Mouse (Mus musculus): ENCODE measurements at regions not wholly inside any gene's neighbourhood (a gene's known extent, or its start where the extent isn't known, plus 50 kb on each side); places are given as distances from the start of the nearest gene placed in this dataset.

DNA sequence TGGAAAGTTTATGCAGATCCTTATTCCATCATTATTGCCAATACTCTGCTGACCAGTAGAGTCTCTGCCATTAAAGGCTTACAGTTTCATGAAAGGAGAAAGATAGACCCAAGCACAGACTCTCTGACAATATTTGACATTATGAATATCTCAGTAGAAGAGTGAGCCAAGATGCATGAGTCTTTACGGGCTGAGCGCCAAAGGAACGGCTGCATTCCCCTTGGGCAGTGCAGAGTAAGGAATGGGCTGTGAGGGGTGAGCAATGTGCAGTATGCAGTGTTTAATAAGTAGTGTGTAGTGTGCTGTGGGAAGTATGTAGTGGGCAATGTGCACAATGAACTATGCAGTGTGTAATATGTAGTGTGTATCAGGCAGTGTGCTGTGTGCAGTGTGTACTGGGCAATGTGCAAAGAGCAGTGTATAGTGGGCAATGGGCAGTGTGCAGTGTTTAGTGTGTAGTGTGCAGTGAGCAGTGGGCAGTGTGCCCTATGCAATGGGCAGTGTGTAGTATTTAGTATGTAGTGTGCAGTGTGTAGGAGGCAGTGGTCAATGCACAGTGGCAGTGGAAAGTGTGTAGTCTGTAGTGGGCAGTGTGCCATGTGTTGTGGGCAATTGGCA lies 671.8 kb downstream of the 5730522E02Rik start:
- no peak for ATAC-seq (replicated peaks in 1 of 2; ENCODE audit: insufficient read depth in 1 of 2, low FRiP score in 2 of 2, low TSS enrichment in 1 of 2, low read depth in 1 of 2, poor library complexity in 2 of 2, severe bottlenecking in 2 of 2)

DNA sequence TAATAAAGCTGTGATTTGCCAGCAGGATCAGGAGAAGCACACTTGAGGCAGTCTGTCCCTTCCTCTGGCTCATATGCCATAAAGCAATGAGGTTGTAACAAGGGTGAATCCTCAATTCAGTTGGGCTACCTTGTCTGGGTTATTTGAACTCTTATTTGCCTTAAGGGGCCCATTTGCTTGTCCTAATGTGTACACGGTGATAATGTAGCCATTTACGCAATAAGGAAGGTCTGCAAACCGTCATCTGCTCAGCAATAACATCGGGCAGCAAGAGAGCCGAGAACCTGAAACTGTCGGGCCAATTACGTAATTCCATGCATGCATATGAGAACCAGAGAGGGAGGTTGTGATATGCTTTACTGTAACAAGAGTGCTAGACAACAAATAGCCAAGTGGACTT lies 674.5 kb downstream of the 5730522E02Rik start:
- ATAC-seq (replicated peaks in 1 of 2; ENCODE audit: insufficient read depth in 1 of 2, low FRiP score in 2 of 2, low TSS enrichment in 1 of 2, low read depth in 1 of 2, poor library complexity in 2 of 2, severe bottlenecking in 2 of 2): no peak

DNA sequence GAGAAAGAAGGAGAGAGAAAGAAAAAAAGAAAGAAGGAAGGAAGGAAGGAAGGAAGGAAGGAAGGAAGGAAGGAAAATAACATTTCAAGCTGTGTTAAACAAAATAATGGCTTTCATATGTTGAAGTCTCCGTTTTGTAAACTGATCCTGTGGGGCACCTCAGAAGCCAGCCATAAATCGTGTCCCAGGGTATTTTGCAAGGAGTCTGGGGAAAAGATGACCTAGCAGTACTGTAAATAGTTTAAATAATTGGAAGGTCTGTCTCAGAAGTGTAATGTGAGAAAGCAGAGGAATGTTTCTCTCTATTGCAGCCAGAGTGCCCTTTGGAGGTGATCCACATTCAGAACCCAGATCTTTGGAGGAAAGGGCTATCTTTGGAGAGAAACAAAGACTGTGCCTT lies 677.5 kb downstream of the 5730522E02Rik start:
- no peak for ATAC-seq (replicated peaks in 1 of 2; ENCODE audit: insufficient read depth in 1 of 2, low FRiP score in 2 of 2, low TSS enrichment in 1 of 2, low read depth in 1 of 2, poor library complexity in 2 of 2, severe bottlenecking in 2 of 2)

DNA sequence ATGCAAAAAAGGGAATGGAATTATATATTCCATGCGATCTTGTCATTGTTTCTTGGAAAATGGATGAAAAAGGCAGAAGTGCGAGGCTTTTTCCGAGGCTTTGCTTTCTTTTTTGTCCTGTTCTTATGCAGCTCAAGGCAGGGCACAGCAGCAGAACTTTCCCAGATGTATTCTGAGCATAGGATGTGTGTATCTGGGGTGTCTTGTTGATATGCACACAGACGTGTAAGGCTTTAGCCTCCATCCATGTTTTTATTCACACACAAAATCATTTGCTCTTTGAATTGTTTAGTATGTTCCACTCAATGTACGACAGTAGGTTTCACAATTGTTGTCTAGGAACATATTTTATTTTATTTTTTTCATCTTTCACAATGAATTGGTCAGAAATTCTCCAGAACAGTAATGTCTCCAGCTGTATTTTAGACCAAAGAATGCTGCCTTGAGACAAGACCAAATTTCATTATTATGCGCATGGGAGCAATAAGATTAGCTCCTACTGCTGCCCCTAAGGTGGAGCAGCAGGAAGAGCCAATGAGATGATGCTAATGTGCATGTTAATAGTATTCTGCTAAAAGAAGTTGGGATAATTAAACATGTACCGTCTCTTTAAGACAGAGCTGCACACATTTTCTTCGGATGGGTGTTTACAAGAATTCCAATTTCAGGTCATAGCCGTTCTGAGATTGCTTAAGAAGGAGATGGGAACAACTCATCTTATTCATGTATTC lies 678.7 kb downstream of the 5730522E02Rik start:
- no peak for ATAC-seq (replicated peaks in 1 of 2; ENCODE audit: insufficient read depth in 1 of 2, low FRiP score in 2 of 2, low TSS enrichment in 1 of 2, low read depth in 1 of 2, poor library complexity in 2 of 2, severe bottlenecking in 2 of 2)

DNA sequence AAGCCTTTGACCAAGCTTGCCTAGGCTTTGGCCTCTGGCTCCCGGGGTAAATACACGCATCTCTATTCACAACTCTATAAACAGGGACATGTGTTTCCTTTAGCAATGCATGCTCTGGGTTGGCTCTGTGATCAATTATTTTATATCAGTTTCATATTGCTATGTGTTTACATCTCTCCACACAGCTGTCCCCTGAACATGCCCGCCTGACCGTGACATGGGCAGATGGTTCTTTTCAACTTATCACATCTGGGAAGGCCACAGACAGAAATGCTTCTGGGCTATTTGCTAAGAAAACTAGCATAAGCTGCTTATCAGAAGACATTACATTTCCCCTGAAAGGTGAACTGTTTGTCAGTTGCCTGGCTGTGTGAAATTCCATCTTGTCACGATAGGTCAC lies 682.5 kb downstream of the 5730522E02Rik start:
- no peak for ATAC-seq (replicated peaks in 1 of 2; ENCODE audit: insufficient read depth in 1 of 2, low FRiP score in 2 of 2, low TSS enrichment in 1 of 2, low read depth in 1 of 2, poor library complexity in 2 of 2, severe bottlenecking in 2 of 2)

DNA sequence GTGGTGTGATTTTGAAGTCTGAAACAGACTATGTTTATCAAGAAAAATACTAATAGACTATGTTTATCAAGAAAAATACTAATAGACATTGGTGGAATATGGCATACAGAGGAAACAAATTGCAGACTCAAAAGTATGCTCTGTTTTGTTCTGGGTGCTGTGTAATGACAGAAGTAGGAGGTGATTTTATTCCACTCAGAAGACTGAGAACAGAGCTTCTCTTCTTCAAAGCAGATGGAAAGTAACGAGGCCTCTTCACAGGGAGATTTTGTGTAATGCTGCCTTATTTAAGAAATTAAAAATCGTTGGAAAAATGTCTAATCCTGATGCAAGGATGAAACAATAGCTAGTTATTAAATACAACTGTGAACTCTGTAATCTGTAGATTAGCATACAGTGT lies 691.7 kb downstream of the 5730522E02Rik start:
- ATAC-seq (replicated peaks in 1 of 2; ENCODE audit: insufficient read depth in 1 of 2, low FRiP score in 2 of 2, low TSS enrichment in 1 of 2, low read depth in 1 of 2, poor library complexity in 2 of 2, severe bottlenecking in 2 of 2): no peak

DNA sequence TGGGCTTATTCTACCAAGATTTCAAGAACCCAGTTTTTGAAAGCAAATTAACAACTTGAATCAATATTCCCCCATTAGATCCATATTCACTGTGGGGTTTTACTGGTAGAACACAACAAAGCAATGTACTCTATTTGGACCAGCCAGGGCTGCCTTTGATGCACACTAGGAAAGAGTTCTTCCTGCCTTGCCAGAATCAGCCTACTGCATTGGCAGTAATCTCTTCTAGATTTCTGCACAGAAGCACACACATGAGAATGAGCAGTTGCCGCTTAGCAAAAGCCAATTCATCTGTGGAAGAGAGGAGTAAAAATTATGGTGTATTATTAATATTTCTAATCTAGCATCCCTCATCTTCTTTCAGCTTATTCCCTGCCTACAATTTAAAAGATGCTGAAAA lies 692.4 kb downstream of the 5730522E02Rik start:
- ATAC-seq (replicated peaks in 1 of 2; ENCODE audit: insufficient read depth in 1 of 2, low FRiP score in 2 of 2, low TSS enrichment in 1 of 2, low read depth in 1 of 2, poor library complexity in 2 of 2, severe bottlenecking in 2 of 2): no peak

DNA sequence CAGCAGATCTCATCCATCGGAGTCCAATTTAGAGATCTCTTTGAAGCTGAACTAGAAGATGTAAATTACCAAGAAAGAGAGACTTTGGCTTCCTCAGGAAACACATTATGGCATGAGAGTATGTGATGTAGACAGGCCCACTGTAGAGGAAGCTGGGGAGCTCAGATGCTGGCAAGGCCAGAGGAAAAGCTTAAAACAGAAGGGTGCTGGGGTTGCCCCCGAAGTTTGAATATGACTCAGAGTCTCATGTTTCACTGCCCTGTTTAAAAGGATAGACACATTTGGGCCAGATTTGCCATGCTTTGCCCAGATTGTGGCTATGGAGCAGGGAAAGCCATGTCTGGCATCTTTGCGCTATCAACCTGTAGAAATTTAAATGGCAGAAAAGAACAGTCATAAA lies 705.1 kb downstream of the 5730522E02Rik start:
- peak; percentile 45 to 67; a peak in 3 of 4 replicates for ATAC-seq (replicated peaks in 1 of 2; ENCODE audit: insufficient read depth in 1 of 2, low FRiP score in 2 of 2, low TSS enrichment in 1 of 2, low read depth in 1 of 2, poor library complexity in 2 of 2, severe bottlenecking in 2 of 2)

DNA sequence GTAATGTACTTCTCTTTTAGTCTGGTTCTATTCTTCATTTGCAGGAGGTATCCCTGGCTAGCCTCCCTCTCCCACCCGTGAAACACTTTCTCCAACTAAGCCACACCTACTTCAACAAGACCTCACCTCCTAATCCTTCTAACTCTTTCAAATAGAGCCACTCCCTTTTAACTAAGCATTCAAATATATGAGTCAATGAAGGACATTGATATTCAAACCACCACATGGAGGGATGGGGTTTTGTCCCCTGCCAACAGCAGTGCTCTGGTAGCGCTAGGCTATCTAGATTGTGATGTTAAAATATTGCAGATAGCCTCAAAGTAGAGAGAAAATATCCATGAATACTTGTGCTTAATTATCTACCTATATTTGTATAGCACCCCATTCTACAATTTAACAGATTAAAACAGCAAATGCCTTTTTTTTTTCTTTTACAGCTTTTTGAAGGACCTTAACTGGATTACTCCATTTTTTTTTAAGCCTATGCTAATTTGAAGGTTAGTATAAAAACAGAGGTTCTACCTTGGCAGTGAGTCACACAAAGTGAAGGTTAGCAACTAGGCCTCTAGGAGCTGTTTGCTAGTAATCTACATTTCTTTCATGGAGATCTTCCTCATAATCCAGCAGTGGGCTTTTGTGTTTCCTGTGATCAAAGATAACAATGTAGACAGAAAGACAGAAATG lies 736.7 kb downstream of the 5730522E02Rik start:
- no peak for ATAC-seq (replicated peaks in 1 of 2; ENCODE audit: insufficient read depth in 1 of 2, low FRiP score in 2 of 2, low TSS enrichment in 1 of 2, low read depth in 1 of 2, poor library complexity in 2 of 2, severe bottlenecking in 2 of 2)

DNA sequence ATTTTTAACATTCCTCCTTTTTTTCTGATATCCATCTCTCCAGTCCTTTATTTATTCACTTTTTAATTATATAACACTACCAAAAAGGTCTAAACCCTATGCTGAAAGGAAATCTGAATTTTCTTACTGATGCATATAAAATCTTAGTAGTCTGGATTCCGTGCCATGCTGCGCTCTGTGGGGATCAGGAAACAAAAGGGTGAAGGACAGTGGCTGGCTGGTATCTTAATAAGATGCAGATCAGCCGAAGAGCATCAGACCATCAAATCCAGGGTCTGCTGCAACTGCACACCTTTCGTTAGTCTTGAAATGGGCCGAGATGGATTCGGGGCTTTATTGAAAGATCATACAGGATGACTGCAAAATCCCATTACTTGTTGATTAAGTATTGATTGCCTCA lies 740.7 kb downstream of the 5730522E02Rik start:
- ATAC-seq (replicated peaks in 1 of 2; ENCODE audit: insufficient read depth in 1 of 2, low FRiP score in 2 of 2, low TSS enrichment in 1 of 2, low read depth in 1 of 2, poor library complexity in 2 of 2, severe bottlenecking in 2 of 2): no peak

DNA sequence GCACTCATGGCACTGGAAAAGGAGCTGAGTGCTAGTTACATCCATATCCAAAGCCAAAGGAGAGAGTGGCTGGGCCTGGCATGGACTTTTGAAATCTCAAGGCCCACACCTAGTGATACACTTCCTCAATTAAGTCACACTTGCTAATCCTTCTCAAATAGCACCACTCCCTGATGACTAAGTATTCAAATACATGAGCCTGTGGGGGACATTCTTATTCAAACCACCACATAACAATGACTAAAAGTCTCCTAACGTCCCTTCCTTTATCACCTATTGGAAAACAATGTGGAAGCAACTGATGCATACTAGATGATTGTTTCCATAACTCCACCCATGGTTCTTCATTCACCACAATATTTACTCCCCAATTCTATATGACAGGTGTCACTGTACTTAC lies 773.4 kb downstream of the 5730522E02Rik start:
- no peak for ATAC-seq (replicated peaks in 1 of 2; ENCODE audit: insufficient read depth in 1 of 2, low FRiP score in 2 of 2, low TSS enrichment in 1 of 2, low read depth in 1 of 2, poor library complexity in 2 of 2, severe bottlenecking in 2 of 2)

DNA sequence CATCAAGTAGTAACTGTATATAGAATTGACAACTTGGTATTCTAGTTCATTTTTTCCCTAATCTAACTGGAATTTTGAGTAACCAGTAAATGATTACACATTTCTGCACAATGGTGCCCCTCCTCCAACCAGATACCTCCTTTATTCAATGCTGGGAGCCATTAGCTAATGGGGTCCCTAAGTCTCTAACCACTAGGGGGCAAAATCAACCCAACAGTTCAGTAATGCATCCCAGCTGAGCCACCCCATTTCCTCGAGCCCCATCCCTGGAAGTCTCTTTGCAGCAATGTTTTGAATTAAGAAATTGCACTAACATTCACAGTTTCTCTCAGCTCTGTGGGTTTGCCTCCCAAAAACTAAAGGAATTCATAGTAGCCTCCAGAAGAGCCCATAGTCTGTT lies 774.9 kb downstream of the 5730522E02Rik start:
- peak; percentile 64 to 65; a peak in 2 of 4 replicates for ATAC-seq (replicated peaks in 1 of 2; ENCODE audit: insufficient read depth in 1 of 2, low FRiP score in 2 of 2, low TSS enrichment in 1 of 2, low read depth in 1 of 2, poor library complexity in 2 of 2, severe bottlenecking in 2 of 2)

DNA sequence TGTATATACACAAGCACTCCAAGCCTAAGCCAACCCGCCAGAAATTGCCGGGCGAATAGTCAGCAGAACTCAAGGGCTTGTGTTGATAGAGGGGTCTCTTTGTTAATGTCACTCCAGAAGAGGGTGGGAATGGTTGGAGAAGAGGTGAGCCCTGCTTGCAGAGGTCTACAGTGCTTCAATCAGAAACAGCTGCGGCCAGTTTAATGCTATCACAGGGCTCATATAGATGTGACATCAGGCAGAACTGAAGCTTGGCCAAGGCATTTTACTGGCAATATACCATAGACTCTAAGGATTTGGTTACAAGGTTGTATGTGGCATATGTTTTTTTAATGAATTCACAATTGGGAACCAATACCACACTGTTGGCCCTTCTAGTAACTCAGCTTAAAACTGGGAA lies 787.4 kb downstream of the 5730522E02Rik start:
- ATAC-seq (replicated peaks in 1 of 2; ENCODE audit: insufficient read depth in 1 of 2, low FRiP score in 2 of 2, low TSS enrichment in 1 of 2, low read depth in 1 of 2, poor library complexity in 2 of 2, severe bottlenecking in 2 of 2): no peak

DNA sequence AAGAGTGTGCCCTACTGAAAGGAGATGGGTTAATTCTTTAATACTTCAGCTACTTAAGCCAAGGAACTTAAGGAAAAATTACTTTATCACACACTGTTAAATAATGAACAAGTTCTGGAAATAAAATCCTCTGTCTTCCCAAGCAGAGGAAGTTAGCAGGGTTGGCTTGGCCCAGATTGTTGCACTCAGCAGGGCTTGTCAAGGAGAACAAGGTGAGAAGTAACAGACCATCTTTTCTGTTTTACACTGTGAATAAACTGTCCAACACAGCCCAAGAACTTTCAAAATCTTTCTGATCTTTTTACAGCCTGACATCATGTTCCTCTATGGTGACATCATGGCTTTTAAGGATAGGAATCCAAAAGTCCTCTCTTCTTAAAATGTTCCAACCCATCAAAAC lies 789.1 kb downstream of the 5730522E02Rik start:
- ATAC-seq (replicated peaks in 1 of 2; ENCODE audit: insufficient read depth in 1 of 2, low FRiP score in 2 of 2, low TSS enrichment in 1 of 2, low read depth in 1 of 2, poor library complexity in 2 of 2, severe bottlenecking in 2 of 2): no peak

DNA sequence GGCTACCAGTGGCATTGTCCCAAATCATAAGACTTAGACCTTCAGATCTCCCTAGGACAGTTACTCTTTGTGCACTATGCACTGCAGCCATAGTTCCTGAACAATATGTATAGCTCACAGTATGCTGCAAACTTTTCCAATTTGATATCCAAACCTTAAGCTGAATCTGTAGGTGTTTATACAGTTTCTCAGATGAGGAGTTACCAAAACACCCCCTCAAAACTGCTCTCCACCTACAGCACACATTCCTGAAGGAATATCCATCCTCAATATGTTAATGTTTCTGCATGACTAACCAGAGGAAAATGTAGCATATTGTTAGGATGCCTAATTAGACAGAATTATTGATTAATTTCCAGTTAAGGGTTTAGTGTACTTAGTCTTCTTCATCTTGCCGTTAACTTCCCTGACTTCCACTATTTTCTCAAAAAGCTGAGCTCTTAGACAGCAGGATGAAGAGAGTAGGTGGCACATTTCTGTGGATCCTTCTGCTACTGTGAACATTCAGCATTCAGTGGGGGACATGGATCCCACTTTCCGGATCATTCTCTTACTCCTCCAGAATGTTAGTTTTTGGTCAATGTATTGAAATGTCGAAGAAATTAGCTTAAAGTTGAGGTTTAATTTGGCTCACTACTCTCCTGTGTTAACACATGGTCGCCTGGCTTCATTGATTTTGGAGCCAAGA lies 800.0 kb downstream of the 5730522E02Rik start:
- no peak for ATAC-seq (replicated peaks in 1 of 2; ENCODE audit: insufficient read depth in 1 of 2, low FRiP score in 2 of 2, low TSS enrichment in 1 of 2, low read depth in 1 of 2, poor library complexity in 2 of 2, severe bottlenecking in 2 of 2)

DNA sequence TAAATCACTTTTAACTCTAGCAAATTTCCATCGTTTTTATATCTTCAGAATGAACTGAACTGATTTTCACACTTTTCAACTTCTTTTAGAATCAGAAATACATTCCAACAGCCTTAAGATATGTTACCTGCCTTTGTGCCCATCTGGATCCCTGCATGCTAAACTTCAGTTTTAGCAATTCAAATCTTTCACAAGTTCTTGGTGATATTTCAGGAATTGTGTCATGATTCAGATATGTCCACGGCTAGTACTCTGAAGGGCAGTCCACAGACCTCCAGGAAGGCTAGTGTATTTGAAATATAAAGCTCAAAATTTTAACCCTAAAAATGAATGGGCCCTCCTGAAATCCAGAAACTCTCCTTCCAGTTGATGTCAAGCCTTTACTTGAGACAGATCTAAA lies 818.9 kb downstream of the 5730522E02Rik start:
- ATAC-seq (replicated peaks in 1 of 2; ENCODE audit: insufficient read depth in 1 of 2, low FRiP score in 2 of 2, low TSS enrichment in 1 of 2, low read depth in 1 of 2, poor library complexity in 2 of 2, severe bottlenecking in 2 of 2): no peak

DNA sequence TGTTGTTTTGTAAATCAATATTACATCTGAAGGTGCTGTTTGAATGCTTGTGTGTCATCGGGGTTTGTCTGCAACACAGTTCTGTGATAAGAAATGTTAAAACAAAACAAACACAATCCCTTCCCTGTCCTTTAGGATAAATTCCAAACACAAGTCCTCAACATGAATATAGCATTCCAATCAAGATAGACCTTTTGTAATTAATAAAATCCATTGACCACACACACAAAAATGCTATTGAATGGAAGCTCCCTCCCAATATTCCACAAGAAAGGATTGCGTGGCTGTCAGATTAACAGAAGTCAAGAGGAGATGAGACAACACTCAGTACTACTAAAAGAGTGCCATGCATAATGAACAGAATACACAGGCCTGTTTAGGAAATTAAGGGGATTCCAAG lies 843.5 kb downstream of the 5730522E02Rik start:
- no peak for ATAC-seq (replicated peaks in 1 of 2; ENCODE audit: insufficient read depth in 1 of 2, low FRiP score in 2 of 2, low TSS enrichment in 1 of 2, low read depth in 1 of 2, poor library complexity in 2 of 2, severe bottlenecking in 2 of 2)

DNA sequence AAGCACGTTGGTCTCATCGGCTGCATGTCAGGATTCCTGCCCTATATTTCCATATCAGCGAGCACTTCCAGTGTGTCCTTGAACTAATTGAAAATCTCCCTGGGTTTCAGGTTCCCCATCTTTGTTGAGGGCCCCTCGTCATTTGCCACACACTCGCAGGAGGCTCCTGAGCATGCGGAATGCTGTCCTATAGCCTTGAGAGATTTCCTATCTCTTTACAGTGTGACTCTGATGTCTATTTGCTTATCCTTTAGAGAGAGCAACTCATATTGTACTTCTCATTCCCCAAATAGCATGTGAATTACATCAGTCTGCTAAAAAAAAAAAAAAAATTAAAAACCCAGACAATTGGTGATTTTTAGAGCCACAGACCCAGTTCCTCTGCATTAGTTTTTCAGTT lies 845.1 kb downstream of the 5730522E02Rik start:
- no peak for ATAC-seq (replicated peaks in 1 of 2; ENCODE audit: insufficient read depth in 1 of 2, low FRiP score in 2 of 2, low TSS enrichment in 1 of 2, low read depth in 1 of 2, poor library complexity in 2 of 2, severe bottlenecking in 2 of 2)
